Mouse (Mus musculus): ENCODE results near the gene Zfp385a. TPM values are rescaled to one million over a fixed set of nuclear protein-coding genes. Genes with fewer than 3 reads are reported as not detected.

Zfp385a gene
- polyA plus RNA-seq, 1 experiment from 2014 or later: 19.2 TPM

- H3K9ac ChIP-seq (ENCODE audit: low read length): peak overlapping the region; percentile 72
- H3K27me3 ChIP-seq (ENCODE audit: control insufficient read depth, insufficient read depth, low read length): no peaks in the 10 kb centered on the region
- ATAC-seq (ENCODE audit: insufficient number of reproducible peaks, low FRiP score, low TSS enrichment, low read depth) (peak; percentile 49), DNase-seq (ENCODE audit: low spot score) (peak; percentile 75)
- H3K4me1 ChIP-seq (ENCODE audit: control insufficient read depth, insufficient read depth, low read length): peaks cover 10% of the 10 kb centered on the region
- 0% methylated on average over 18 of the region's 26 CpGs for WGBS
- H3K9me3 ChIP-seq (ENCODE audit: control insufficient read depth, low read length): no peaks in the 10 kb centered on the region
- H3K36me3 ChIP-seq (ENCODE audit: control insufficient read depth, insufficient read depth, low read length): no peaks in the 10 kb centered on the region
- peak overlapping the region; percentile 53; the same call in 1 of the 2 replicates for H3K27ac ChIP-seq (replicated peaks; ENCODE audit: low read depth, low read length)
- peak overlapping the region; percentile 75 for H3K4me3 ChIP-seq (ENCODE audit: low read depth, low read length)
- peak overlapping the region; percentile 85 for H3K4me2 ChIP-seq (ENCODE audit: low read depth, severe bottlenecking)
Observed at GRCm38 (mm10) chr15:103323070-103323454, 16.8 kb downstream of the Zfp385a start.

- H3K4me3 ChIP-seq (ENCODE audit: low read depth, low read length): peak overlapping the region; percentile 75
- ATAC-seq (ENCODE audit: insufficient number of reproducible peaks, low FRiP score, low TSS enrichment, low read depth) (no peak), DNase-seq (ENCODE audit: low spot score) (no peak)
- H3K27me3 ChIP-seq (ENCODE audit: control insufficient read depth, insufficient read depth, low read length): no peaks in the 10 kb centered on the region
- no peaks in the 10 kb centered on the region for H3K36me3 ChIP-seq (ENCODE audit: control insufficient read depth, insufficient read depth, low read length)
- peak overlapping the region; percentile 72 for H3K9ac ChIP-seq (ENCODE audit: low read length)
- WGBS: 47% methylated on average over 4 of the region's 4 CpGs
- no peak overlapping the region for H3K27ac ChIP-seq (replicated peaks; ENCODE audit: low read depth, low read length)
- H3K9me3 ChIP-seq (ENCODE audit: control insufficient read depth, low read length): no peaks in the 10 kb centered on the region
- peaks cover 10% of the 10 kb centered on the region for H3K4me1 ChIP-seq (ENCODE audit: control insufficient read depth, insufficient read depth, low read length)
- peak overlapping the region; percentile 85 for H3K4me2 ChIP-seq (ENCODE audit: low read depth, severe bottlenecking)
Observed at GRCm38 (mm10) chr15:103322396-103322795, 17.5 kb downstream of the Zfp385a start.

GRCm38 (mm10) chr15:103321076-103321475, 18.8 kb downstream of the Zfp385a start:
- Histone ChIP-seq H3K27ac (replicated peaks; ENCODE audit: low read depth, low read length) (no peak overlapping the region), H3K4me3 (ENCODE audit: low read depth, low read length) (no peak overlapping the region), H3K9me3 (ENCODE audit: control insufficient read depth, low read length) (no peaks in the 10 kb centered on the region), H3K27me3 (ENCODE audit: control insufficient read depth, insufficient read depth, low read length) (no peaks in the 10 kb centered on the region), H3K36me3 (ENCODE audit: control insufficient read depth, insufficient read depth, low read length) (no peaks in the 10 kb centered on the region), H3K4me1 (ENCODE audit: control insufficient read depth, insufficient read depth, low read length) (peaks cover 10% of the 10 kb centered on the region), H3K4me2 (ENCODE audit: low read depth, severe bottlenecking) (no peak overlapping the region), H3K9ac (ENCODE audit: low read length) (no peak overlapping the region)
- DNase-seq (ENCODE audit: low spot score): peak; percentile 55
- no peak for ATAC-seq (ENCODE audit: insufficient number of reproducible peaks, low FRiP score, low TSS enrichment, low read depth)
- WGBS: 44% methylated on average over 1 of the region's 1 CpGs

GRCm38 (mm10) chr15:103318201-103318816, 21.6 kb downstream of the Zfp385a start:
- ATAC-seq (ENCODE audit: insufficient number of reproducible peaks, low FRiP score, low TSS enrichment, low read depth) (no peak), DNase-seq (ENCODE audit: low spot score) (no peak)
- Histone ChIP-seq H3K4me2 (ENCODE audit: low read depth, severe bottlenecking) (no peak overlapping the region), H3K9me3 (ENCODE audit: control insufficient read depth, low read length) (no peaks in the 10 kb centered on the region), H3K36me3 (ENCODE audit: control insufficient read depth, insufficient read depth, low read length) (no peaks in the 10 kb centered on the region), H3K9ac (ENCODE audit: low read length) (no peak overlapping the region), H3K27me3 (ENCODE audit: control insufficient read depth, insufficient read depth, low read length) (no peaks in the 10 kb centered on the region), H3K27ac (replicated peaks; ENCODE audit: low read depth, low read length) (no peak overlapping the region), H3K4me1 (ENCODE audit: control insufficient read depth, insufficient read depth, low read length) (peaks cover 22% of the 10 kb centered on the region), H3K4me3 (ENCODE audit: low read depth, low read length) (no peak overlapping the region)
- WGBS: 80% methylated on average over 3 of the region's 3 CpGs

- Histone ChIP-seq H3K36me3 (ENCODE audit: control insufficient read depth, insufficient read depth, low read length) (no peaks in the 10 kb centered on the region), H3K9me3 (ENCODE audit: control insufficient read depth, low read length) (no peaks in the 10 kb centered on the region), H3K27ac (replicated peaks; ENCODE audit: low read depth, low read length) (no peak overlapping the region), H3K27me3 (ENCODE audit: control insufficient read depth, insufficient read depth, low read length) (no peaks in the 10 kb centered on the region), H3K9ac (ENCODE audit: low read length) (no peak overlapping the region), H3K4me1 (ENCODE audit: control insufficient read depth, insufficient read depth, low read length) (peaks cover 22% of the 10 kb centered on the region), H3K4me3 (ENCODE audit: low read depth, low read length) (no peak overlapping the region), H3K4me2 (ENCODE audit: low read depth, severe bottlenecking) (no peak overlapping the region)
- WGBS: 90% methylated on average over 8 of the region's 8 CpGs
- DNase-seq (ENCODE audit: low spot score) (no peak), ATAC-seq (ENCODE audit: insufficient number of reproducible peaks, low FRiP score, low TSS enrichment, low read depth) (no peak)
Observed at GRCm38 (mm10) chr15:103317731-103318130, 22.2 kb downstream of the Zfp385a start.

GRCm38 (mm10) chr15:103317120-103317519, 22.8 kb downstream of the Zfp385a start:
- DNase-seq (ENCODE audit: low spot score): no peak

GRCm38 (mm10) chr15:103315979-103316776, 23.7 kb downstream of the Zfp385a start:
- no peak overlapping the region for H3K9ac ChIP-seq (ENCODE audit: low read length)
- H3K4me3 ChIP-seq (ENCODE audit: low read depth, low read length): no peak overlapping the region
- no peaks in the 10 kb centered on the region for H3K36me3 ChIP-seq (ENCODE audit: control insufficient read depth, insufficient read depth, low read length)
- WGBS: 91% methylated on average over 10 of the region's 10 CpGs
- H3K27ac ChIP-seq (replicated peaks; ENCODE audit: low read depth, low read length): no peak overlapping the region
- no peak for ATAC-seq (ENCODE audit: insufficient number of reproducible peaks, low FRiP score, low TSS enrichment, low read depth)
- no peaks in the 10 kb centered on the region for H3K9me3 ChIP-seq (ENCODE audit: control insufficient read depth, low read length)
- H3K4me2 ChIP-seq (ENCODE audit: low read depth, severe bottlenecking): no peak overlapping the region
- no peaks in the 10 kb centered on the region for H3K27me3 ChIP-seq (ENCODE audit: control insufficient read depth, insufficient read depth, low read length)
- no peak for DNase-seq (ENCODE audit: low spot score)
- H3K4me1 ChIP-seq (ENCODE audit: control insufficient read depth, insufficient read depth, low read length): peaks cover 16% of the 10 kb centered on the region

More at GRCm38 (mm10) chr15:103317120-103317519, 22.8 kb downstream of the Zfp385a start:
- no peaks in the 10 kb centered on the region for H3K27me3 ChIP-seq (ENCODE audit: control insufficient read depth, insufficient read depth, low read length)
- no peak overlapping the region for H3K4me2 ChIP-seq (ENCODE audit: low read depth, severe bottlenecking)
- no peak overlapping the region for H3K9ac ChIP-seq (ENCODE audit: low read length)
- ATAC-seq (ENCODE audit: insufficient number of reproducible peaks, low FRiP score, low TSS enrichment, low read depth): no peak
- no peak overlapping the region for H3K27ac ChIP-seq (replicated peaks; ENCODE audit: low read depth, low read length)
- H3K4me1 ChIP-seq (ENCODE audit: control insufficient read depth, insufficient read depth, low read length): peaks cover 16% of the 10 kb centered on the region
- no peaks in the 10 kb centered on the region for H3K9me3 ChIP-seq (ENCODE audit: control insufficient read depth, low read length)
- no peaks in the 10 kb centered on the region for H3K36me3 ChIP-seq (ENCODE audit: control insufficient read depth, insufficient read depth, low read length)
- no peak overlapping the region for H3K4me3 ChIP-seq (ENCODE audit: low read depth, low read length)

GRCm38 (mm10) chr15:103315011-103315502, 24.8 kb downstream of the Zfp385a start:
- H3K36me3 ChIP-seq (ENCODE audit: control insufficient read depth, insufficient read depth, low read length): no peaks in the 10 kb centered on the region
- ATAC-seq (ENCODE audit: insufficient number of reproducible peaks, low FRiP score, low TSS enrichment, low read depth) (peak; percentile 77), DNase-seq (ENCODE audit: low spot score) (peak; percentile 90)
- H3K4me3 ChIP-seq (ENCODE audit: low read depth, low read length): peak overlapping the region; percentile 22
- H3K27me3 ChIP-seq (ENCODE audit: control insufficient read depth, insufficient read depth, low read length): no peaks in the 10 kb centered on the region
- H3K9me3 ChIP-seq (ENCODE audit: control insufficient read depth, low read length): no peaks in the 10 kb centered on the region
- 6% methylated on average over 18 of the region's 18 CpGs for WGBS
- no peak overlapping the region for H3K9ac ChIP-seq (ENCODE audit: low read length)
- H3K27ac ChIP-seq (replicated peaks; ENCODE audit: low read depth, low read length): no peak overlapping the region
- peak overlapping the region; percentile 48 for H3K4me2 ChIP-seq (ENCODE audit: low read depth, severe bottlenecking)
- H3K4me1 ChIP-seq (ENCODE audit: control insufficient read depth, insufficient read depth, low read length): peaks cover 16% of the 10 kb centered on the region
